Mouse (Mus musculus): ENCODE measurements around the gene Gpr171. TPM values are rescaled to one million over a fixed set of nuclear protein-coding genes. Genes with fewer than 3 reads are reported as not detected.

Gpr171 gene
- total and polyA plus RNA-seq, 3 experiments, result 12.6 to 59.4 (median 20.9) TPM

- in situ Hi-C loops (cut with MboI; ENCODE audit: low pct_ligation_motif_present, low pct_unique_long_range_greater_than_20kb, low sequenced_read_pairs) (no loop called here), dilution Hi-C loops (cut with MboI; ENCODE audit: extremely low pct_ligation_motif_present, extremely low pct_unique_long_range_greater_than_20kb, low sequenced_read_pairs) (no loop called here)
- Histone ChIP-seq H3K27me3 (replicated peaks) (no peaks in the 10 kb centered on the region), H3K27ac (ENCODE audit: insufficient read depth, low read depth) (no peak overlapping the region), H3K79me2 (replicated peaks; ENCODE audit: control insufficient read depth, extremely low read depth, insufficient read depth, poor library complexity, severe bottlenecking) (no peaks in the 10 kb centered on the region), H3K4me2 (ENCODE audit: insufficient read depth, low read depth, poor library complexity, severe bottlenecking) (no peak overlapping the region), H3K9ac (ENCODE audit: insufficient read depth, low read depth) (no peak overlapping the region), H3K4me1 (ENCODE audit: control insufficient read depth in 1 of 2, insufficient read depth in 2 of 2) (peaks cover 0 to 3% of the 10 kb centered on the region in 2 experiments; a peak in 1 of 4 replicates), H3K36me3 (replicated peaks in 1 of 2; ENCODE audit: control insufficient read depth in 1 of 2, insufficient read depth in 1 of 2, low read length in 1 of 2) (no peaks in the 10 kb centered on the region), H3K9me3 (replicated peaks; ENCODE audit: low read length) (no peaks in the 10 kb centered on the region), H3K4me3 (replicated peaks in 1 of 3; ENCODE audit: low read depth in 2 of 3, low read length in 2 of 3, poor library complexity in 1 of 3) (no peak overlapping the region)
- TF ChIP-seq SMC3 (IDR thresholded peaks at IDR 0.05; ENCODE audit: low read depth, low read length) (no peak), KAT2A (IDR thresholded peaks at IDR 0.05; ENCODE audit: insufficient replicate concordance, low read length) (no peak), MAX (IDR thresholded peaks at IDR 0.05; ENCODE audit: low read length) (no peak), CHD2 (IDR thresholded peaks at IDR 0.05; ENCODE audit: low read length) (no peak), POLR2A (IDR thresholded peaks at IDR 0.05; ENCODE audit: low read depth, low read length) (no peak), JUN (IDR thresholded peaks at IDR 0.05; ENCODE audit: insufficient read depth, low read depth, low read length) (no peak), MEF2A (IDR thresholded peaks at IDR 0.05; ENCODE audit: borderline replicate concordance, low read depth, low read length) (no peak), POLR2AphosphoS2 (IDR thresholded peaks at IDR 0.05; ENCODE audit: low read depth, low read length) (no peak), NRF1 (IDR thresholded peaks at IDR 0.05; ENCODE audit: low read depth, low read length) (no peak), PAX5 (IDR thresholded peaks at IDR 0.05; ENCODE audit: low read length) (no peak), ZKSCAN1 (IDR thresholded peaks at IDR 0.05; ENCODE audit: borderline replicate concordance, low read depth, low read length) (no peak), JUND (conservative IDR thresholded peaks at IDR 0.05; ENCODE audit: low read depth, low read length) (no peak)
- no peak for DNase-seq (ENCODE audit: extremely low read depth)
Measured at GRCm38 (mm10) chr3:59138946-59139468, 37.4 kb upstream of the Gpr171 start.

GRCm38 (mm10) chr3:59135911-59136653, 34.5 kb upstream of the Gpr171 start:
- dilution Hi-C loops (cut with MboI; ENCODE audit: extremely low pct_ligation_motif_present, extremely low pct_unique_long_range_greater_than_20kb, low sequenced_read_pairs), result no loop called here
- Histone ChIP-seq H3K9ac (ENCODE audit: insufficient read depth, low read depth) (no peak overlapping the region), H3K4me3 (replicated peaks in 1 of 3; ENCODE audit: low read depth in 2 of 3, low read length in 2 of 3, poor library complexity in 1 of 3) (no peak overlapping the region), H3K27ac (ENCODE audit: insufficient read depth, low read depth) (no peak overlapping the region), H3K4me1 (ENCODE audit: control insufficient read depth in 1 of 2, insufficient read depth in 2 of 2) (peaks cover 5 to 15% of the 10 kb centered on the region in 2 experiments; a peak in 3 of 4 replicates), H3K79me2 (replicated peaks; ENCODE audit: control insufficient read depth, extremely low read depth, insufficient read depth, poor library complexity, severe bottlenecking) (no peaks in the 10 kb centered on the region), H3K4me2 (ENCODE audit: insufficient read depth, low read depth, poor library complexity, severe bottlenecking) (no peak overlapping the region), H3K36me3 (replicated peaks in 1 of 2; ENCODE audit: control insufficient read depth in 1 of 2, insufficient read depth in 1 of 2, low read length in 1 of 2) (peaks cover 0 to 2% of the 10 kb centered on the region in 2 experiments), H3K27me3 (replicated peaks) (no peaks in the 10 kb centered on the region), H3K9me3 (replicated peaks; ENCODE audit: low read length) (no peaks in the 10 kb centered on the region)
- in situ Hi-C loops (cut with MboI; ENCODE audit: low pct_ligation_motif_present, low pct_unique_long_range_greater_than_20kb, low sequenced_read_pairs), result no loop called here
- TF ChIP-seq NELFE (IDR thresholded peaks at IDR 0.05; ENCODE audit: low read depth, low read length) (no peak), ZC3H11A (IDR thresholded peaks at IDR 0.05; ENCODE audit: low read depth, low read length) (no peak), ZNF384 (IDR thresholded peaks at IDR 0.05; ENCODE audit: low read depth, low read length) (no peak), CHD1 (IDR thresholded peaks at IDR 0.05; ENCODE audit: low read depth, low read length) (no peak), MXI1 (IDR thresholded peaks at IDR 0.05; ENCODE audit: low read depth, low read length) (no peak), IRF4 (IDR thresholded peaks at IDR 0.05; ENCODE audit: low read depth, low read length) (no peak), RCOR1 (conservative IDR thresholded peaks at IDR 0.05; ENCODE audit: low read depth, low read length) (no peak), MEF2A (IDR thresholded peaks at IDR 0.05; ENCODE audit: borderline replicate concordance, low read depth, low read length) (no peak), TBP (conservative IDR thresholded peaks at IDR 0.05; ENCODE audit: low read depth, low read length) (no peak), RAD21 (IDR thresholded peaks at IDR 0.05; ENCODE audit: low read depth, low read length) (no peak), USF1 (IDR thresholded peaks at IDR 0.05; ENCODE audit: low read depth, low read length) (no peak), E2F4 (IDR thresholded peaks at IDR 0.05; ENCODE audit: insufficient replicate concordance, low read depth, low read length) (no peak), JUND (conservative IDR thresholded peaks at IDR 0.05; ENCODE audit: low read depth, low read length) (no peak), SMC3 (IDR thresholded peaks at IDR 0.05; ENCODE audit: low read depth, low read length) (no peak)
- no peak for DNase-seq (ENCODE audit: extremely low read depth)
